Mouse (Mus musculus): ENCODE measurements at regions not wholly inside any gene's neighbourhood (a gene's known extent, or its start where the extent isn't known, plus 50 kb on each side); places are given as distances from the start of the nearest gene placed in this dataset.

- WGBS, result 10% methylated on average over 1 of the region's 1 CpGs
- H3K4me3 ChIP-seq (replicated peaks), result no peak overlapping the region
- no peak for ATAC-seq (ENCODE audit: low FRiP score)
These were observed 178.7 kb downstream of the Plpp3 start for GRCm38 (mm10) chr4:105335872-105336271.

DNA sequence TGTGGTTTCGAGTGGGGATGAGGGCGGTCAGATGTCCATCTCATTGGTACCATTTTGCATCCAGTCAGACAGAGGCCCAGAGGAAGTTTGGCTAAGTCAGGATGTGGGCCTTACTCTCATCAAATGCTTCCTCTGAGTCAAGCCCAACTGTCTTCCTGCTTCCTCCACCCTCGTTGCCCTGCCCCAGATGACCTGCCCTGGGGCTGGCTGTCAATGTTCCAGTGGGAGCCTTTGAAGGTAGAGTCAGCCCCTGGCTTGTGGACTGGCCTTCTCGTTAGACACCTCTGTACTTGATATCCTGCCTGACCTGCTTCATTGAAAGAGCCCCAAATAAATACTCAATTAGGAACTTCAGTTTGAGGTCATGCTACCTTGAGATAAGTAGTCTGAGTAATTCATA, 179.4 kb downstream of the Plpp3 start:
- H3K4me2 ChIP-seq, result no peak overlapping the region
- H3K27me3 ChIP-seq, result no peaks in the 10 kb centered on the region
- WGBS, result 70% methylated on average over 4 of the region's 4 CpGs
- no peak overlapping the region for H3K9ac ChIP-seq
- H3K36me3 ChIP-seq (replicated peaks), result no peaks in the 10 kb centered on the region
- no peaks in the 10 kb centered on the region for H3K4me1 ChIP-seq
- no peak overlapping the region for H3K4me3 ChIP-seq (replicated peaks)
- H3K9me3 ChIP-seq, result no peaks in the 10 kb centered on the region
- H3K27ac ChIP-seq, result no peak overlapping the region
- ATAC-seq (ENCODE audit: low FRiP score), result no peak

More at GRCm38 (mm10) chr4:105335872-105336271, 178.7 kb downstream of the Plpp3 start:
- Histone ChIP-seq H3K4me1 (no peaks in the 10 kb centered on the region), H3K27me3 (no peaks in the 10 kb centered on the region), H3K9me3 (no peaks in the 10 kb centered on the region), H3K4me2 (no peak overlapping the region), H3K36me3 (replicated peaks) (no peaks in the 10 kb centered on the region), H3K27ac (peak overlapping the region; percentile 73), H3K9ac (no peak overlapping the region)

DNA sequence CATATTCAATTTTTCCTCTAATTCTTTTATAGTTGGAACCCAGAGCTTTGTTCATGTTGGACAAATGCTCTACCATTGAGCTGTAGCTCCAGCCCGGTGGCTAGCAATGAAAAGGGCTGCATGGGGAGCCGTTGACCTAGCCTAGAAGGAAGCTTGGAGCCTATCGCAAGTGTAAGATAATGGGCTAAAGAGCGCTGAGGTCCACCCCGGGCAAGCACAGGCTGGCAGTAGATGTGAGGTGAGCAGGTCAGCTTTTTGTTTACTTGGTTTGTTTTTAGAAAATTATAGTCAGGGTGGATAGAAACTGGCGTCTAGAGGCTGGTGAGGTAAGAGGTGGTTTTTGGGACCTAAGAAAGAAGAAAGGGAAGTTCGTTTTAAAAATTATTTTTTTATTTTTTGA, 181.0 kb downstream of the Plpp3 start:
- no peak for ATAC-seq (ENCODE audit: low FRiP score)
- H3K9me3 ChIP-seq, result no peaks in the 10 kb centered on the region
- no peak overlapping the region for H3K4me3 ChIP-seq (replicated peaks)
- H3K36me3 ChIP-seq (replicated peaks), result no peaks in the 10 kb centered on the region
- no peaks in the 10 kb centered on the region for H3K27me3 ChIP-seq
- no peak overlapping the region for H3K27ac ChIP-seq
- H3K9ac ChIP-seq, result no peak overlapping the region
- 80% methylated on average over 7 of the region's 7 CpGs for WGBS
- H3K4me1 ChIP-seq, result no peaks in the 10 kb centered on the region
- no peak overlapping the region for H3K4me2 ChIP-seq

GRCm38 (mm10) chr4:105338861-105339260, 181.7 kb downstream of the Plpp3 start:
- Histone ChIP-seq H3K27ac (no peak overlapping the region), H3K36me3 (replicated peaks) (no peaks in the 10 kb centered on the region), H3K27me3 (no peaks in the 10 kb centered on the region), H3K4me1 (no peaks in the 10 kb centered on the region), H3K4me3 (replicated peaks) (no peak overlapping the region), H3K9me3 (no peaks in the 10 kb centered on the region), H3K4me2 (no peak overlapping the region), H3K9ac (no peak overlapping the region)
- ATAC-seq (ENCODE audit: low FRiP score), result no peak
- 82% methylated on average over 7 of the region's 7 CpGs for WGBS

DNA sequence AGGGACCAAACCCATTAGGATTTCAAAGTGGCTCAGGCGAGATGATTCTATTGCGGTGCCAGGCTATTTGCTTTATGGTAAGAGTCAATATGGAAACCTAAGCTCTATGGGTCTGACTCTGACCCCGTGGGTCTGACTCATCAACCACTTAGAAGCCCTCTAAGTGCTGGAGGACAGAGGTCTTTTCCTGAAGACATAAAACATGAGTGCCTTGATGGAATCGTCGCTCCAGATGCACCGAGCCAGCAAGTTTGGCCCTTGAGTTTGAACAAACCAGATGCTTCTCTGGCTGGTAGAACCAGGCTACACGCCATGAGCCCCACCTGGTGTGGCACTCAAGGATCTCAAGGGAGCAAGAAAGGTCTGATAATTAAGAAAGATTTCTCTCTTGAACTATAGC, 184.1 kb downstream of the Plpp3 start:
- Histone ChIP-seq H3K4me3 (replicated peaks) (no peak overlapping the region), H3K27me3 (no peaks in the 10 kb centered on the region), H3K9me3 (no peaks in the 10 kb centered on the region), H3K9ac (no peak overlapping the region), H3K27ac (no peak overlapping the region), H3K36me3 (replicated peaks) (no peaks in the 10 kb centered on the region), H3K4me2 (no peak overlapping the region), H3K4me1 (no peaks in the 10 kb centered on the region)
- ATAC-seq (ENCODE audit: low FRiP score), result no peak
- WGBS, result 88% methylated on average over 7 of the region's 7 CpGs

DNA sequence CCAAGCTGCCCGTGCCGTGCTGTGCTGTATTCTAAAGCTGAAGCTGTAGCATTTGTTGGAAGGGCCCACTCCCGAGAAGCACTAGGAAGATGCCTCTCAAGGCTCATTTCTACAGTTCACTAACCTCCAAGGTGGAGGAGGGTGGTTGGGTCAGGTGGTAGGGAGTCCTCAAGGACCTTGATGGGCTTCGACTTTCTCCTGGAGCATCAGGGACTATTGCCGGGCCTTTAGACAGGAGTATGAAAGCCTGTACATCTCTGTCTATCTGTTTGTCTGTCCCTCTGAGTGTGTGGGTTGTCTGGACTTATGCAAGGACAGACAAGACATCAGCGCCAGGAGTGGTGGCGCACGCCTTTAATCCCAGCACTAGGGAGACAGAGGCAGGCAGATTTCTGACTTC, 189.7 kb downstream of the Plpp3 start:
- H3K27me3 ChIP-seq, result no peaks in the 10 kb centered on the region
- no peak overlapping the region for H3K4me3 ChIP-seq (replicated peaks)
- H3K4me2 ChIP-seq, result no peak overlapping the region
- no peak overlapping the region for H3K27ac ChIP-seq
- no peaks in the 10 kb centered on the region for H3K36me3 ChIP-seq (replicated peaks)
- no peaks in the 10 kb centered on the region for H3K4me1 ChIP-seq
- WGBS, result 90% methylated on average over 8 of the region's 8 CpGs
- no peaks in the 10 kb centered on the region for H3K9me3 ChIP-seq
- ATAC-seq (ENCODE audit: low FRiP score), result no peak
- no peak overlapping the region for H3K9ac ChIP-seq

DNA sequence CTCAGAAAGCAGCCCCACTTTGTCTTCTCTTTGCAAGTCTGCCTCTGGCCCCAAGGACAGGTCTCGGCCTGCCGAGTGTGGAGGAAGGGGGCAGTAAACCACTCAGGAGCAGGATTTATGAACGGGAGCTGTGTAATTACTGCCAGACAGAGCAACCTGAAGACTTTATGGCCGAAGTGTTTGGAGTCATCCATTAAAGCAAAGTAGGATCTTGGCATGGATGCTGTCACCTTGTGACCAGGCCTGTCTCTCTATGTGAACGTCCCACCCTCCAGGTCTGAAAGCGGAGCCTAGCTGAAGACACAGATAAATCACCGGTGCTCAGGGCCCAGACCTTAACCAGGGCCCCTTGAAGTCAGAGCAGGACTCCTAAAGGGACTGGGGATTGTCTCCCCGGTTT, 190.8 kb downstream of the Plpp3 start:
- WGBS, result 88% methylated on average over 8 of the region's 8 CpGs
- Histone ChIP-seq H3K4me1 (no peaks in the 10 kb centered on the region), H3K36me3 (replicated peaks) (no peaks in the 10 kb centered on the region), H3K9ac (no peak overlapping the region), H3K4me2 (no peak overlapping the region), H3K27me3 (no peaks in the 10 kb centered on the region), H3K27ac (no peak overlapping the region), H3K4me3 (replicated peaks) (no peak overlapping the region), H3K9me3 (no peaks in the 10 kb centered on the region)
- no peak for ATAC-seq (ENCODE audit: low FRiP score)

GRCm38 (mm10) chr4:105349316-105350207, 192.4 kb downstream of the Plpp3 start:
- ATAC-seq (ENCODE audit: low FRiP score), result no peak
- H3K4me2 ChIP-seq, result no peak overlapping the region
- no peaks in the 10 kb centered on the region for H3K4me1 ChIP-seq
- H3K36me3 ChIP-seq (replicated peaks), result no peaks in the 10 kb centered on the region
- H3K27me3 ChIP-seq, result no peaks in the 10 kb centered on the region
- no peak overlapping the region for H3K27ac ChIP-seq
- H3K9me3 ChIP-seq, result no peaks in the 10 kb centered on the region
- no peak overlapping the region for H3K4me3 ChIP-seq (replicated peaks)
- H3K9ac ChIP-seq, result no peak overlapping the region
- 94% methylated on average over 8 of the region's 8 CpGs for WGBS

GRCm38 (mm10) chr4:105352342-105352741, 195.2 kb downstream of the Plpp3 start:
- peaks cover 6% of the 10 kb centered on the region for H3K4me1 ChIP-seq
- H3K9ac ChIP-seq, result no peak overlapping the region
- no peaks in the 10 kb centered on the region for H3K36me3 ChIP-seq (replicated peaks)
- 62% methylated on average over 7 of the region's 7 CpGs for WGBS
- peak; percentile 75; the same call in 1 of the 2 replicates for ATAC-seq (ENCODE audit: low FRiP score)
- H3K9me3 ChIP-seq, result no peaks in the 10 kb centered on the region
- H3K27me3 ChIP-seq, result no peaks in the 10 kb centered on the region
- no peak overlapping the region for H3K4me2 ChIP-seq
- H3K4me3 ChIP-seq (replicated peaks), result no peak overlapping the region
- H3K27ac ChIP-seq, result no peak overlapping the region

DNA sequence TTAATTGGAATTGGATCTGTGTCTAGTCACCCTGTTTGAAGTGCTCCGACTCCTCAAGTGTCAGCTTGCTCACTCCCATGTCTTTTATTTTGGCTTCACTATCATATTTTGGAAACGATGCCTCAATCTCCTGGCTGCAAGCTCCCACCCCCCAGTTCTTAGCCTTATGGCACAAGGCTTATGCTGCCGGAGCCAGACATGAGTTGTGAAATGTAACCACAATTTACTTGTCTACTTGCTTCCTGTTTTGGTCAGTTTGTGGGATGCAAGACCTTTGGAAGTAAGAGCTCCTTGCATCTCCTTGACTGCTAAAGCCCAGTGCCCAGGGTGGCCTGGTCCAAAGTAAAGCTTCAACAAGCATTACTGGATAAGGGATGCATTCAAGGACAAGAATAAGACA, 195.8 kb downstream of the Plpp3 start:
- Histone ChIP-seq H3K36me3 (replicated peaks) (no peaks in the 10 kb centered on the region), H3K4me2 (no peak overlapping the region), H3K9ac (no peak overlapping the region), H3K4me3 (replicated peaks) (no peak overlapping the region), H3K27me3 (no peaks in the 10 kb centered on the region), H3K9me3 (no peaks in the 10 kb centered on the region), H3K4me1 (peaks cover 6% of the 10 kb centered on the region), H3K27ac (no peak overlapping the region)
- no peak for ATAC-seq (ENCODE audit: low FRiP score)
- 95% methylated on average over 3 of the region's 3 CpGs for WGBS

GRCm38 (mm10) chr4:105354097-105354496, 196.9 kb downstream of the Plpp3 start:
- no peak for ATAC-seq (ENCODE audit: low FRiP score)
- WGBS, result 79% methylated on average over 8 of the region's 8 CpGs

DNA sequence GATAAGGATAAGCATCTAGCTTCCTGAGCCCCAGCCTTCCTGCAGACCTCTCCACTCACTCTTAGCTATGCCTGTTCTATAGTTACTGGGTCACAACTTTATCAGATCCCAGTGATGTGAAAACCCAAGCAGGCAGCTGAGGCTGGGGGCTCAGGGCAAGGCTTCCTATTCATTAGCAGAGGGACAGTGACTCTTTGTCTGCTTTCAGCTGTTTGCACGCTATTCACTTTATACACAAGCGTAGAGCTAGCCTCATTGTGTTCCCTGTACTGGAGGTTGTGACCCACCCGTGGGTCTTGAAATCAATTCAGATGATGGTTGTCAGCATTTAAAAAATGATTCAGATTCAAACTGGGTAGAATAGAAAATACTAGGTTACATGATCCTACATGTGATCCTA, 199.5 kb downstream of the Plpp3 start:
- no peaks in the 10 kb centered on the region for H3K9me3 ChIP-seq
- no peaks in the 10 kb centered on the region for H3K27me3 ChIP-seq
- no peak overlapping the region for H3K4me2 ChIP-seq
- no peak overlapping the region for H3K27ac ChIP-seq
- no peaks in the 10 kb centered on the region for H3K36me3 ChIP-seq (replicated peaks)
- ATAC-seq (ENCODE audit: low FRiP score), result no peak
- 38% methylated on average over 3 of the region's 3 CpGs for WGBS
- H3K4me1 ChIP-seq, result peaks cover 6% of the 10 kb centered on the region
- no peak overlapping the region for H3K9ac ChIP-seq
- no peak overlapping the region for H3K4me3 ChIP-seq (replicated peaks)

More at GRCm38 (mm10) chr4:105354097-105354496, 196.9 kb downstream of the Plpp3 start:
- Histone ChIP-seq H3K9ac (no peak overlapping the region), H3K36me3 (replicated peaks) (no peaks in the 10 kb centered on the region), H3K4me2 (no peak overlapping the region), H3K9me3 (no peaks in the 10 kb centered on the region), H3K27me3 (no peaks in the 10 kb centered on the region), H3K4me1 (peaks cover 6% of the 10 kb centered on the region), H3K4me3 (replicated peaks) (no peak overlapping the region), H3K27ac (no peak overlapping the region)

DNA sequence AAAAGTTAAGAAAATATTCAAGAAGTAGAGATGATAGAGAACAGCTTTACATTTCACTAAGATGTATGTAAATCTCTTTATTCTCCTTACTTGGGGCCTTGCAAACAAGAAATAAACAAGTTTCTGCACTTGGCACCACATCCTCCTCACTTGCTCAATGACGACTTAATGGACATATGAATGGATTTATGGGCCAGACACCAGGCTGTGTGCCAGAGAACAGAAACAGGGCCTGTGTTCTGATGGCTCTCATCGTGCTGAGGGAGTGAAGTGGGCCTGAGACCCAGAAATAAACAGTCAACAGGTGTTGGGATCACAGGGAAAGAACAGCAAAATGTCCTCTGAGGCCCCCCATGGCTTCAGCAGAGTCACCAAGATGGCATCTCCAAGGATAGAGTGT, 201.6 kb downstream of the Plpp3 start:
- Histone ChIP-seq H3K4me2 (no peak overlapping the region), H3K27ac (no peak overlapping the region), H3K27me3 (no peaks in the 10 kb centered on the region), H3K36me3 (replicated peaks) (no peaks in the 10 kb centered on the region), H3K9ac (no peak overlapping the region), H3K9me3 (no peaks in the 10 kb centered on the region), H3K4me3 (replicated peaks) (no peak overlapping the region), H3K4me1 (peaks cover 6% of the 10 kb centered on the region)
- no peak for ATAC-seq (ENCODE audit: low FRiP score)
- 79% methylated on average over 2 of the region's 2 CpGs for WGBS
